Mouse (Mus musculus): ENCODE measurements at regions not wholly inside any gene's neighbourhood (a gene's known extent, or its start where the extent isn't known, plus 50 kb on each side); places are given as distances from the start of the nearest gene placed in this dataset.

DNA sequence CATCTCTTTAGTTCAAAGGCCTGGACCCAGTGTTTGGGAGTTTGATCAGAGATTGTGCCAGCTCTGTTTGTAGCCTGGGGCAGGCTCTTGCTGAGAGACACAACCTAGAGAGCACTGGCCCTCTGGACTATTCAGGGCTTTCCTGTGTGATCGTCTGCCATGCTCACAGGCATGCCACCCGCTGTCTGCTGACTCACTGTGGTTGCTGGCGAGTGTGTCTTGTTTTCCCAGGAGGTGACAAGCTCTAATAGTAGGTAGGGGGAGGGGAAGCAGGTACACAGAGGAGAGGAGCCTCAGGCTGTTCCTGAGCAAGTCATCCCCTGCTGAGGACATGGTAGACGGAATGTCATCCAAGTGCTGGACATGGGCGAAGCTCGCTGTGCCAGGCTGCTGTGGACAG lies 107.5 kb downstream of the Tle3 start:
- ATAC-seq (replicated peaks; ENCODE audit: low read depth, poor library complexity, severe bottlenecking), result peak; percentile 86

DNA sequence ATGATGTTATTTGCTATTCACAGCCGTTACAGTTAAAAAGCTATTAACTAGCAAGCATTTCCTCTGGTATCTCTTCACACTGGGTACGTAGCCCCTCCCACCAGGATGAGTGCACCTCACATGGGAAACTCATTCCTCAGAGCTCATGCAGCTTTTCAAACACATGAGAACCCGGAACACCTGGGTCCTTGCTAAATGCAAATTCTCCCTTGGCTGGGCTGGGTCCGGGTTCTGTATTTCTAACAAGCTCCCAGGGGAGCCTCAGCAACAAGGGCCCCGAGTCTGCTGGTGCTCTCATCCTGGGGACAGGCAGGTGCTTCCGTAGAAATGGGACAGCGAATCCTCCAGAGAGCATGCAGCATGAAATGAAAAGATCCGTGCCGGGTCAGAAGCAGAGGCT lies 106.7 kb downstream of the Tle3 start:
- ATAC-seq (replicated peaks; ENCODE audit: low read depth, poor library complexity, severe bottlenecking), result 0 out of 2 replicates have a peak, but pooled peaks have one; percentile 1

DNA sequence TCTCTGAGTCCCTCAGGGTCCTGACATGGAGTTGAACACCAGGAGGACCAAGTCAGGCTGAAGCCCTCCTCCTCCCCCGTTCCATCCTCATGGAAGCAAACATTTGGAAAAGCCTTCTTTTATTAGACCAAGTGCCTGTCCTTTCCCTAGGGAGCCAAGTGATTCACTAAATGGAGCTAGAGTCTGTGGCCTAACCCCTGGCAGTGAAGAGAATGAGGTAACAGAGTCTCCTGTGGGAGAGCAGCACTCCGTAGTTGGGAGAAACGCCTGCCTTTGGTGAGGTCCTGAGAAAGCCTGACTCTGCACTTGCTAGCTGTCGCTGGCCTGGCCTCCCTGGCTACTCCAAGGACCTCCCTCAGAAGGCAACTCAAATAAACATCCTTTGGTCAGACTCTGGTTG lies 104.2 kb downstream of the Tle3 start:
- ATAC-seq (replicated peaks; ENCODE audit: low read depth, poor library complexity, severe bottlenecking), result no peak

DNA sequence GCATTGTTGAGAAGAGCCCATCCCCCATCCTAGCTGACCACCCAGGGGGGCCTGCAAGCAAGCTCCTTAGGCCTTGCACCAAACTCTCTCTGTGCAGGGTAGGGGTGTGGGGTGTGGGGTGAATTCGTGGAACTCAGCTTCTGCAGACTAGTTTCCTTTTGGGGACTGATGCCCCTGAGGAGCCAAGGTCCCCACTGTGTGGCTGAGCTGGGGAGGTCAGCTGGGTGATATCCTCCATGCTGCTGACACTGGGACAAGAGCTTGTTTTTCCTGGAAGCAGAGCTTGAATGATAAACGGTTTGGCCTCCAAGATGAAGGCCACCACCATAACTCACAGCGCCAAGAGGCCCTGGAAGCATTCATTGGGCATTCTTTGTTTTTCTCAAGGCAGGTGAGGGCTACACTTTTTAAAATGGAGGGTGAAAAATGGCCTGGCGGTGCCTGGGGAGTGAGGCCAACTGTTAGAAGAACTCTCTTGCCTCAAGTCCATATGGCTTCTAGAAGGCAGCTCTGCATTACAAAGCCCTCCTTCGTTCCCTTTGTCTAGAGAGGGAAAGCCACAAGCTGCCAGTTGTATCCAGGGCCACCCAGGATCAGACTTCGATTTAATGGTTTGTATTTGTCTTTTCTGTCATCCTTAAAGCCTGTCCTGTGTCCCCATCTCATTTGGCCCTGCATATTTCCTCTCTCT lies 98.8 kb downstream of the Tle3 start:
- no peak for ATAC-seq (replicated peaks; ENCODE audit: low read depth, poor library complexity, severe bottlenecking)

DNA sequence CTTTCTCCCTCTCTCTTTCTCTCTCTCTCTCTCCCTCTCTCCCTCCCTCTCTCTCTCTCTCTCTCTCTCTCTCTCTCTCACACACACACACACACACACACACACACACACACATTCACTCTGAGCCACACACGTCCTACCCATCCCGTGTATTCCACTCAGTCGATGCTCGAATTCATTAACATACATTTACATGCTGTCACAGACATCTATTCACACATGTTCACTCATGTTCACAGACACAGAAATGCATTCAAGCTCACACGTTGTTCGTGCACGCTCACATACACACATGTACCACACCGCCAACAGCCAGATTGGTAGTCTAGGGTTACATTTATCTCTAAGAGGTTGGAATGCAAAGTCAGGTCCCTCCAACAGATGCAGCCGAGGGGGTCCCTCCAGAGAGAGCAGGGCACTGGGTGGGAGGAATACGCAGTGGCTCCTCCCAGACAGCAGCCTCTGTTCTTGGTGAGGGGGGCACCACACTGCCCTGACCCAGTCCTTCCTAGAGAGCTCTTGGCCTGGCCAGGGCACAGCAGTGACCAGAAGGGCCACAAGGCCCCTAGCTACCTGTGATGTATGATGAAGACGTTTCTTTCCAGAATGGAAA lies 96.8 kb downstream of the Tle3 start:
- ATAC-seq (replicated peaks; ENCODE audit: low read depth, poor library complexity, severe bottlenecking), result no peak

DNA sequence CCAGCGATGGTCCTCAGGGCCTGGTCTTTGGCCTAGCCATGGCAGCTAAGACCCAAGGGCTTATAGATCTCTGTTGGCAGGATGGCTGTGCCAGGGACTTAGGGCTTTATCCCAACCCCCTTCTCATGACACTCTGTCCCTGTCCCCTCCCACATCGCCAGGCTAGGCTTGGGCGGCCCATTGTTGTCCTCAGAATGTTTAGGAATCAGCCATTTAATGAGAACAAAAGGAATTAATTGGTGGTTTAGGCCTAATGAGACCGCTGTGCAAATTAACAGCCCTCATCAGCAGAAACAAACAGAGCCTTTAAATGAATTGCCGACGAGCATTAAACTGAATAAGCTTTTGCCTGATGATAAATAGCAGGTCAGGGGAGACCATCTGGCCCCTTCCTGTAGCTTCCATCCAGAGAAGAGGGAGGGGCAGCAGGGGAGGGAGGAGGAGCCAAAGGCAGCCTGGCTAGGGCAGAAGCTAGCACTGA lies 96.2 kb downstream of the Tle3 start:
- no peak for ATAC-seq (replicated peaks; ENCODE audit: low read depth, poor library complexity, severe bottlenecking)

Measured in common myeloid progenitor, adult 5-6 weeks (primary cell).